Mouse (Mus musculus): ENCODE results near the gene Fubp3. TPM values are rescaled to one million over a fixed set of nuclear protein-coding genes. Genes with fewer than 3 reads are reported as not detected.

Gene Fubp3
- polyA plus RNA-seq, 1 experiment from 2014 or later = 47.7 TPM

DNA sequence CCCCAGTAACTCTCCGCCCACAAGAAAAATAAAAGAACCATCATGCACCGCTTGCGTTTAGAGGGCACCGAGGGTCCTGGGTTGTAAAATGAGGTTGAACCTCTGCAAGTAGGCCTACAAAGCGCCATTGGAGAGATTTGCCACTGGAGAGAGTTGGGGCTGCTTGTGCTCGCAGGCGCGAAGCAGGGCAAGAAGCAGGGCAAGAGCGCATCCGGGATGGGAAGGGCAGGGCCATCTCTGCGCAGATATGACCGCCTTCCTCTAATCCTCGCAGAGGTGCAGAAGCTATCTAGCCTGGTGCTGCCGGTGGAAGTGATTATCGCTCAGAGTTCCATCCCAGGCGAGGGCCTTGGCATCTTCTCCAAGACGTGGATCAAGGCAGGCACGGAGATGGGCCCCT lies 69.5 kb downstream of the Fubp3 start:
- WGBS = 3% methylated on average over 18 of the region's 18 CpGs
- DNase-seq (ENCODE audit: low spot score) (no peak), ATAC-seq (no peak)
- Histone ChIP-seq H3K9me3 (ENCODE audit: low read length) (no peaks in the 10 kb centered on the region), H3K4me3 (ENCODE audit: low read depth, low read length) (no peak overlapping the region), H3K36me3 (ENCODE audit: insufficient read depth, low read length) (no peaks in the 10 kb centered on the region), H3K4me2 (replicated peaks; ENCODE audit: low read depth, low read length) (no peak overlapping the region), H3K9ac (replicated peaks; ENCODE audit: low read depth) (no peak overlapping the region), H3K27me3 (replicated peaks; ENCODE audit: insufficient read depth, low read length) (peaks cover 82% of the 10 kb centered on the region), H3K27ac (ENCODE audit: low read length) (no peak overlapping the region), H3K4me1 (ENCODE audit: insufficient read depth, low read depth, low read length) (no peaks in the 10 kb centered on the region)
- TF ChIP-seq EP300 (IDR thresholded peaks at IDR 0.05) (no peak), CTCF (IDR thresholded peaks at IDR 0.05) (no peak)

DNA sequence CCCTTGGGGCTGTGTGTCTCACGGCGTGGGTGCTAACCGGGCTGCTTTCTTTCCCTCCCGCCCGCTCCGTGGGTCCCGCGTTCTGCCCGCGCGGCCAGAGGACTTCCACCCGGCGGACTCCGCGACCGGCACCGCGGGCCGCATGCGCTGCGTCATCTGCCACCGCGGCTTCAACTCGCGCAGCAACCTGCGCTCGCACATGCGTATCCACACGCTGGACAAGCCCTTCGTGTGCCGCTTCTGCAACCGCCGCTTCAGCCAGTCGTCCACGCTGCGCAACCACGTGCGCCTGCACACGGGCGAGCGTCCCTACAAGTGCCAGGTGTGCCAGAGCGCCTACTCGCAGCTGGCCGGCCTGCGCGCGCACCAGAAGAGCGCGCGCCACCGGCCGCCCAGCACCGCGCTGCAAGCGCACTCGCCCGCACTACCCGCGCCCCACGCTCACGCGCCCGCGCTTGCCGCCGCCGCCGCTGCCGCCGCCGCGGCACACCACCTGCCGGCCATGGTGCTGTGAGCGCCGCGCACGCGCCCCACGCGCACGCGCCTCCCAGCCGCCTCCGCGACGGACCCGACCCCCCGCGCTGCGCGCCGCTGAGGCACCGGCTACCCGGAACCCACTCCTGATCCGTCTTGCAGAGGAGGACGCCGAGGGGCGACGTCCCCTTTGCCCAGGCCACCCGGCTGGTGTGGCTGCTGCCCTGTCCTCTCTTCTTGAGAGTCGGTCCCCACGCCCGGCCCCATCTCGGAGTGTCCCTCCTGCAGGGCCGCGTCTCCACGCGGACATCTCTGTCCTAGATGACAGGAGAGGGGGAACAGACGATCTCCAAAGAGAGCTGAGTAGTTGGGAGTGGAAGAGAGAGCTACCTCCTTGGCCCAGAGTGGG lies 81.8 kb downstream of the Fubp3 start:
- no peak for DNase-seq (ENCODE audit: low spot score)
- peaks cover 41% of the 10 kb centered on the region for H3K27me3 ChIP-seq (replicated peaks; ENCODE audit: insufficient read depth, low read length)
- no peaks in the 10 kb centered on the region for H3K4me1 ChIP-seq (ENCODE audit: insufficient read depth, low read depth, low read length)
- no peak overlapping the region for H3K9ac ChIP-seq (replicated peaks; ENCODE audit: low read depth)
- H3K36me3 ChIP-seq (ENCODE audit: insufficient read depth, low read length) = no peaks in the 10 kb centered on the region
- H3K4me3 ChIP-seq (ENCODE audit: low read depth, low read length) = peak overlapping the region; percentile 35
- H3K9me3 ChIP-seq (ENCODE audit: low read length) = no peaks in the 10 kb centered on the region
- TF ChIP-seq EP300 (IDR thresholded peaks at IDR 0.05) = no peak
- TF ChIP-seq CTCF (IDR thresholded peaks at IDR 0.05) = no peak
- H3K27ac ChIP-seq (ENCODE audit: low read length) = no peak overlapping the region
- 1% methylated on average over 90 of the region's 109 CpGs for WGBS
- H3K4me2 ChIP-seq (replicated peaks; ENCODE audit: low read depth, low read length) = peak overlapping the region; percentile 73
- 0 out of 2 replicates have a peak, but pooled peaks have one; percentile 16 for ATAC-seq

DNA sequence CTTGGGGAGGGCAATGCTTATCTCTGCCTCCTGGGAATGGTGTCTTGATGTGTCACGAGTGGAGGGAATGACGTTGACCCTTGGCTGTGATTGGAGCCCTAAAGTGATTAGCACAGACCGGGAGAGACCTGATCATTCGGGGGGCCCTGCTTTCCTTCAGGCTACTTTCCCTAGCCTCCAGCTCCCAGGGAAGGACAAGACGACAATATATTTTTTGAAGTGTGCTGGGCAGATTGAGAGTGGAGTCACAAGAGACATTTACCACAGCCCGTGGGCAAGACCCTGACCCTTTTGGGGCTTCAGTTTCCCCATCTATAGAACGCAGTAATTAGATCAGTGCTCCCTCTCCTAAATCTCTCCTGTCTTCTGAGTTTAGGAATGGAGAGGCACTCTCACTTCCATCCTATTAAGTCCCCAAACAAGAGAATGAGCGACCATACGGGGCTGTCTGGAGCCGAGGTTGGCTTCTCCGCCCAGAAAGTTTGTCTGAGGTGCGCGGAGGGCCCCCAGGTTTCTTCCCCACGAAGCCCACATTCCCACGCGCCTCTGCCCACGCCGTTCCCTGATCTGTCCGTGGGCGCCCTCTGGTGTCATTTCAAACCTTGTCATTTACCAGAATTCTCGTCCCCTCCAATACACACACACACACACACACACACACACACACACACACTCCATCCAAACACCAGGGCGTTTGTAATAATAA lies 82.6 kb downstream of the Fubp3 start:
- Histone ChIP-seq H3K9me3 (ENCODE audit: low read length) (no peaks in the 10 kb centered on the region), H3K36me3 (ENCODE audit: insufficient read depth, low read length) (no peaks in the 10 kb centered on the region), H3K4me3 (ENCODE audit: low read depth, low read length) (no peak overlapping the region), H3K27me3 (replicated peaks; ENCODE audit: insufficient read depth, low read length) (peaks cover 33% of the 10 kb centered on the region), H3K4me1 (ENCODE audit: insufficient read depth, low read depth, low read length) (no peaks in the 10 kb centered on the region), H3K4me2 (replicated peaks; ENCODE audit: low read depth, low read length) (no peak overlapping the region), H3K9ac (replicated peaks; ENCODE audit: low read depth) (no peak overlapping the region), H3K27ac (ENCODE audit: low read length) (no peak overlapping the region)
- 4% methylated on average over 22 of the region's 22 CpGs for WGBS
- ATAC-seq (no peak), DNase-seq (ENCODE audit: low spot score) (peak; percentile 50)
- TF ChIP-seq EP300 (IDR thresholded peaks at IDR 0.05) = no peak
- TF ChIP-seq CTCF (IDR thresholded peaks at IDR 0.05) = peak; percentile 65

DNA sequence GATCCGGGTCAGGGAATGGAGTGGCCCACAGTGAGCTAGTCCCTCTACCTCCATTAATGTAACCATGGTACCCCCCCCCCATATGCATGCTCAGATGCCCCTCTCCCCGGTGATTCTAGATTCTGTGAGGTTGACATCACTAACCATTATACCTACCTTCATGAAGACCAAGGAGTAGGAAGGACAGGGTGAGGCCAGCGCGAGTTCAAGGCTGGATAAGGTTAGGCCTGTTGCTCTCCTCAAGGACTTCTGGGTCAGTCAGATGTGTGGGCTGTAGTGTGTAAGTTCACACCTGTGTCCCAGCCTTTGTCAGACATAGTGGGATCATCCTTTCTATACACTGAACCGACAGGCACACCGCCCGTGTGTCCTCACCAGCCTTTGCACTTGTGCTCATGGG lies 83.9 kb downstream of the Fubp3 start:
- WGBS = 75% methylated on average over 7 of the region's 7 CpGs
- ATAC-seq (no peak), DNase-seq (ENCODE audit: low spot score) (no peak)
- Histone ChIP-seq H3K9ac (replicated peaks; ENCODE audit: low read depth) (no peak overlapping the region), H3K4me1 (ENCODE audit: insufficient read depth, low read depth, low read length) (no peaks in the 10 kb centered on the region), H3K36me3 (ENCODE audit: insufficient read depth, low read length) (no peaks in the 10 kb centered on the region), H3K9me3 (ENCODE audit: low read length) (no peaks in the 10 kb centered on the region), H3K27me3 (replicated peaks; ENCODE audit: insufficient read depth, low read length) (peaks cover 29% of the 10 kb centered on the region), H3K27ac (ENCODE audit: low read length) (no peak overlapping the region), H3K4me2 (replicated peaks; ENCODE audit: low read depth, low read length) (no peak overlapping the region), H3K4me3 (ENCODE audit: low read depth, low read length) (no peak overlapping the region)
- TF ChIP-seq EP300 (IDR thresholded peaks at IDR 0.05) = no peak
- no peak for TF ChIP-seq CTCF (IDR thresholded peaks at IDR 0.05)

DNA sequence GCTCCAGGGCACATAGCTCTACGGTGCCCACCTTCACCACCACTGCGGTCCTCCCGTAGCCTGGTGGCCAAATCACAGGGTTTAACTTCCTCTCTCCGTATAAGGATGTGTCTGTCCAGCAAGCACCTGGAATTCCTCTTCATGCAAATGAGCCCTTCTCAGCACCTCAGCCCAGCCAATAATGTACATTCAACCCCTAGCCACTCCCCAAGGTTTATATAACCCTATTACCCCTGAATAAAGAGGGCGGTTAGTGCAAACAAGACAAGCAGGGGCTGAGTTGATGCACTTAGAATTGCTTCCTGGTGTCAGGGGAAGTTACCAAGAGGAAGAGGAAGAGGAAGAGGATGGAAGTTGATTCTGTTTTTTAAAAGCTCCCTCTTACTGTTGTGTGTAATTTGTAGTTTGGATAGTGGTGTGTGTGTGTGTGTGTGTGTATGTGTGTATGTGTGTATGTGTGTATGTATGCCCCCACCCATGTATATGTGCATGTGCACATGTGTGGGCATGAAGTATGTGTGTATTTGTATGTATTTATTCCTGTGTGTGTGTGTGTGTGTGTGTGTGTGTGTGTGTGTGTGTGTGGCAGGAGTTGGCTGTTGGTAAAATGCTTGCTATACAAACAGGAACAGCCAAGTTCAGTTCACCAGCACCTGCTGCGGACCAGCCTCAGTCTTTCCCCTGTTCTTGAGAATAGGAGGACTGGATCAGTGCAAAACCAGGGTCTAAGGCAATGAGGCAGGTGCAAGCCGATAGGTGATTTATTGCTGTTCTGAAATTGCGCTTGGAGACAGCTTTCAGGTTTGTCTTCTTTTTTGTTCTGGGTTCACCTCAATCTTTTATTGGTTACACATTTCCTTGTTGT lies 90.7 kb downstream of the Fubp3 start:
- Histone ChIP-seq H3K36me3 (ENCODE audit: insufficient read depth, low read length) (no peaks in the 10 kb centered on the region), H3K27ac (ENCODE audit: low read length) (no peak overlapping the region), H3K4me2 (replicated peaks; ENCODE audit: low read depth, low read length) (no peak overlapping the region), H3K4me1 (ENCODE audit: insufficient read depth, low read depth, low read length) (no peaks in the 10 kb centered on the region), H3K27me3 (replicated peaks; ENCODE audit: insufficient read depth, low read length) (no peaks in the 10 kb centered on the region), H3K9ac (replicated peaks; ENCODE audit: low read depth) (no peak overlapping the region), H3K4me3 (ENCODE audit: low read depth, low read length) (no peak overlapping the region), H3K9me3 (ENCODE audit: low read length) (no peaks in the 10 kb centered on the region)
- WGBS = 47% methylated on average over 8 of the region's 8 CpGs
- ATAC-seq = peak; percentile 47
- no peak for TF ChIP-seq EP300 (IDR thresholded peaks at IDR 0.05)
- TF ChIP-seq CTCF (IDR thresholded peaks at IDR 0.05) = no peak
- peak; percentile 53 for DNase-seq (ENCODE audit: low spot score)

DNA sequence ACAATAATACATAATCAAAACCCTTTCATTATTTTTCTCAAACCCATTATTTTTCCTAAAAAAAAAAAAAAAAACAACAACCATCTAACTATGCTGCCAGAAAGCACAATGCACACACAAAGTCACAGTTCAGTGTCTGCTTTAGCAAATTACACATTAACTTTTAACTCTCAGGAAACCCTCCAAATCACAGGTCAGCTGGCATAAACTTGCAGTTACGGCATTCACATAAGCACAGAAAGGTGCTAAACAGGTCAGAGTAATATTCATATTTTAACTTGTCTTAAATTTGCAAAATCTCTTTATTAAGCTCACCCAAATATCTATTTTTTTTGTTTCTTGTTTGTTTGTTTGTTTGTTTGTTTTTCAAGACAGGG lies 91.3 kb downstream of the Fubp3 start:
- Histone ChIP-seq H3K27ac (ENCODE audit: low read length) (no peak overlapping the region), H3K9me3 (ENCODE audit: low read length) (no peaks in the 10 kb centered on the region), H3K36me3 (ENCODE audit: insufficient read depth, low read length) (no peaks in the 10 kb centered on the region), H3K9ac (replicated peaks; ENCODE audit: low read depth) (no peak overlapping the region), H3K27me3 (replicated peaks; ENCODE audit: insufficient read depth, low read length) (no peaks in the 10 kb centered on the region), H3K4me3 (ENCODE audit: low read depth, low read length) (no peak overlapping the region), H3K4me1 (ENCODE audit: insufficient read depth, low read depth, low read length) (no peaks in the 10 kb centered on the region), H3K4me2 (replicated peaks; ENCODE audit: low read depth, low read length) (no peak overlapping the region)
- WGBS = 85% methylated on average over 1 of the region's 1 CpGs
- no peak for ATAC-seq
- TF ChIP-seq CTCF (IDR thresholded peaks at IDR 0.05) (no peak), EP300 (IDR thresholded peaks at IDR 0.05) (no peak)
- DNase-seq (ENCODE audit: low spot score) = no peak

Small RNA genes within 50 kb of the gene (microRNA-seq; reads per million reads assigned to microRNA genes)
- gene Mir6998 = 0.73 reads per million

Other genes starting within 250 kb of the Fubp3 start
- gene Ass1, start 102.4 kb upstream of the Fubp3 start, polyA plus RNA-seq (2015; fragmentation: Nextera tagmentation; extraction: Ambion mirVana) = 26.0 and 27.0 TPM in 2 replicates
- not detected in 2 replicates for gene Prdm12, start 67.4 kb downstream of the Fubp3 start, polyA plus RNA-seq (2015; fragmentation: Nextera tagmentation; extraction: Ambion mirVana)
- gene Exosc2, start 98.1 kb downstream of the Fubp3 start, polyA plus RNA-seq (2015; fragmentation: Nextera tagmentation; extraction: Ambion mirVana) = 17.7 and 18.7 TPM in 2 replicates
- gene Abl1, start 115.7 kb downstream of the Fubp3 start, polyA plus RNA-seq (2015; fragmentation: Nextera tagmentation; extraction: Ambion mirVana) = 15.6 and 16.3 TPM in 2 replicates
- gene Qrfp, start 237.9 kb downstream of the Fubp3 start, polyA plus RNA-seq (2015; fragmentation: Nextera tagmentation; extraction: Ambion mirVana) = 0.04 and 0.13 TPM in 2 replicates